Mouse (Mus musculus) kidney, postnatal 25 days (tissue): ENCODE measurements around the gene Cic.

ENCODE experiments used
- DNase-seq, 2 experiments: peaks; one replicate each; pipeline ENCODE4 v3.0.0; 2021; ENCODE audit warnings: mixed read lengths in 2 of 2

Gene Cic

DNA sequence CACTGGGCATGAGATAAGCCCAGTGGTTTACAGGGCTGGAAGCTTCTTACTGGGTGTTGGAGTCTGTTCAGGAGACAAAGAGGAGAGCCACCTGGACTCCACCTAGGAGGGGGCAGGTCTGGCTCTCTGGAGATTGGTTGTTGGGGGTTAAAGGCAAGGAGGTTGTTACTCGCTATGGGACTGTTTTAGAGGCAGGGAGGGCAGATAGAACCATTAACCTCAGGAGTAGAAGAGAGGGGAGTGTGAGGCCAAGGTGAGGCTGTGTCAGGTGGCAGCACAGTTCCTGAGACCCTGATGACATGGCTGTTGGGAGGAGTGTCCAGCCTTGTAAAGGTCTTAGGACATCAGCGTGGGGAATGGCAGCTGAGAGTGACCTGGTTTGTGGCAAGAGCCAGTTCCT lies 16.7 kb downstream of the Cic start:
- no peak for DNase-seq

DNA sequence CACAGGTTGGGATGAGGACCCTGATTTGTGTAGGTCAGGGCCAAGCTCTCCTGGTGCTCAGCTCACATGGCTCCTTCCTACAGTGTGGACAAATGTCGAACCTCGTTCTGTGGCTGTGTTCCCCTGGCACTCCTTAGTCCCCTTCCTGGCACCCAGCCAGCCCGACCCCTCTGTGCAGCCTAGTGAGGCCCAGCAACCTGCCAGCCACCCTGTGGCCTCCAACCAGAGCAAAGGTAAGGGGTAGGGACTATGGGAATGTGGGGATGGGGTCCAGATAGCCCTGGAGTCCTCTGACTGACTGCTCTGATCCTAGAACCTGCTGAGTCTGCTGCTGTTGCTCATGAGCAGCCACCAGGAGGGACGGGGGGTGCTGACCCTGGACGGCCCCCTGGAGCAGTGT lies 17.3 kb downstream of the Cic start:
- DNase-seq: no peak

DNA sequence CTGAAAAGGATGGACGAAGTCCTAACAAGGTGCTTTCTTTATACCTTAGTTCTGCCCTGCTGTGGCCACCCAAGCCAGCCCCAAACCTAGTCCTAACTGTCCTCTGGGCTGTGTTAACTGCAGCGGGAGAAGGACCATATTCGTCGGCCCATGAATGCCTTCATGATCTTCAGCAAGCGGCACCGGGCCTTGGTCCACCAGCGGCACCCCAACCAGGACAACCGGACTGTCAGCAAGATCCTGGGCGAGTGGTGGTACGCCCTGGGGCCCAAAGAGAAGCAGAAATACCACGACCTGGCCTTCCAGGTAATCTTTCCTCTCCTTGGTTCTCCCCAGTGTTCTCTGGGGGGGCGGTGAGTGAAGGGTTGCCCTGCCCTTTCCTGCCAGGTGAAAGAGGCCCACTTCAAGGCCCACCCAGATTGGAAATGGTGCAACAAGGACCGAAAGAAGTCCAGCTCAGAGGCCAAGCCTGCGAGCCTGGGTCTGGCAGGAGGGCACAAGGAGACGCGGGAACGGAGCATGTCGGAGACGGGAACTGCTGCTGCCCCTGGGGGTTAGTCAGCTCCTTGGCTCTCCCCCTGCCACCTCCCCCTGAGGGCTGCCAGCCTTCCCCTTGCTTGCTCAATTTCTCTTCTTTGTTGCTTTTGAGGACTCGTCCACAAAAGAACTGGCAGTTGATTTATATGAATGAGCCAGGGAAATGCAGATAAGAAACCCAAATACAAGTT lies 18.2 kb downstream of the Cic start:
- DNase-seq: no peak

DNA sequence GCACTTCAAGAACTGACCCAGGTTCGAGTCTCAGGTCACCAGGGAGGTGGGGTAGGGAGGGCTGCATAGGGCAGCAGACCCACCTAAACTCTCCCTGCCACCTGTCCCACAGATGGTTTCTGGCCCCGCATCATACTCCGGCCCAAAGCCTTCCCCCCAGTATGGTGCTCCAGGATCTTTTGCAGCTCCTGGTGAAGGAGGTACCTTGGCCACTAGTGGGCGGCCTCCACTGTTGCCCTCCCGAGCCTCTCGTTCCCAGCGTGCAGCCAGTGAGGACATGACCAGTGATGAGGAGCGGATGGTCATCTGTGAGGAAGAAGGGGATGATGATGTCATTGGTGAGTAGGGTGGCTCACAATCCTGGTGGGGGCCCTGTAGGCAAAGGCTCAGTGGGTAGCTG lies 19.5 kb downstream of the Cic start:
- DNase-seq: peak in 1 of 2 experiments; percentile 32

DNA sequence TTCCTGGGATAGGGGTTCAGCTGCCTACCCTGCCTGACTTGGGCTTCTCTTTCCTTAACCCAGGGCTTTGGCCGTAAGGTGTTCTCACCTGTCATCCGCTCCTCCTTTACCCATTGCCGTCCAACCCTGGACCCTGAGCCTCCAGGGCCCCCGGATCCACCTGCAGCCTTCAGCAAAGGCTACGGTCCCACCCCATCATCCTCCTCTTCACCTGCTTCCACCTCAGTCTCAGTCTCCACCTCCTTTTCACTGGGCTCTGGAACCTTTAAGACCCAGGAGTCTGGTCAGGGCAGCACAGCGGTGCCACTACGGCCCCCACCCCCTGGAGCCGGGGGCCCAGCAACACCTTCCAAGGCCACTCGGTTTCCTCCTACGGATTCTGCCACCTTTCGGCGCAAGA lies 20.5 kb downstream of the Cic start:
- DNase-seq: peak in 1 of 2 experiments; percentile 26

DNA sequence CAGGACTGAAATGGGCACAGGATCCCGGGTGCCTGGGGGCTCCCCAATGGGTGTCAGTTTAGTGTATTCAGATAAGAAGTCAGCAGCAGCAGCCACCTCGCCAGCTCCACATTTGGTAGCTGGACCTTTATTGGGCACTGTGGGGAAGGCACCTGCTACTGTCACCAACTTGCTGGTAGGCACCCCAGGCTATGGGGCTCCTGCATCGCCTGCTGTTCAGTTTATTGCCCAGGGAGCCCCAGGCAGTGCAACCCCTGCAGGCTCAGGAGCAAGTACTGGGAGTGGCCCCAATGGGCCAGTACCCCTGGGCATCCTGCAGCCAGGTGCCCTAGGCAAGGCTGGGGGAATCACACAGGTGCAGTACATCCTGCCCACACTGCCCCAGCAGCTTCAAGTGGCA lies 21.2 kb downstream of the Cic start:
- peak in 1 of 2 experiments; percentile 37 for DNase-seq

DNA sequence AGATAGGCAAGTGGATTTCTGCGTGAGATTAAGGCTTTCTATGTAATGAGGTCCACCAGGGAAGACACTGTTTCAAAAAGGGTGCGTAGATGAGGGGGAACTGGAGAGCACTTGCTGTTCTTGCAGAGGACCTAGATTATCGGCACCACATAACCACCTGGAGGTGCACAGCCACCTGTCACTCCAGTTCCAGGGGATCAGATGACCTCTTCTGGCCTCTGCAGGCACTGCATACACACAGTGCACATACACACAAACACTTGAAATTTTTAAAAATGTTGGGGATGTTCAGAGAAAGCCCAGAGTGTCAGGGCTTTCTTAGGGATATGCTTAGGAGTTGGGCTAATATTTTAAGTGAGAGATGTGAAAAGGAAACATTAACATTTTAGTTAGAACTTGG lies 22.4 kb downstream of the Cic start:
- no peak for DNase-seq

DNA sequence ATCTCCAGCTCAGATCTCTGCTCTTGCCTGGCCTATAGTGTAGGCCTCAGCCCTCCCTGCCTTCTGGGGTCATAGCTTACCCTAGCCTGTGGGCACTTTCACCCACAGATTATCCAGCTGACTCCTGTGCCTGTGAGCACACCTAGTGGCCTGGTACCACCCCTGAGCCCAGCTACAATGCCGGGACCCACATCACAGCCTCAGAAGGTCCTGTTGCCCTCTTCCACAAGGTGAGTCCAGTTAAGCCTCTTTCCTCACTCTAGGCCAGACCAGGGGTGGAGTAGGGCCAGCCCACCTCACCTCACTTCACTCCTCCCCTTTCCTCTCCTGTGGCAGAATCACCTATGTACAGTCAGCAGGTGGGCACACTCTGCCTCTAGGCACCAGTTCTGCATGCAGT lies 23.0 kb downstream of the Cic start:
- DNase-seq: no peak

DNA sequence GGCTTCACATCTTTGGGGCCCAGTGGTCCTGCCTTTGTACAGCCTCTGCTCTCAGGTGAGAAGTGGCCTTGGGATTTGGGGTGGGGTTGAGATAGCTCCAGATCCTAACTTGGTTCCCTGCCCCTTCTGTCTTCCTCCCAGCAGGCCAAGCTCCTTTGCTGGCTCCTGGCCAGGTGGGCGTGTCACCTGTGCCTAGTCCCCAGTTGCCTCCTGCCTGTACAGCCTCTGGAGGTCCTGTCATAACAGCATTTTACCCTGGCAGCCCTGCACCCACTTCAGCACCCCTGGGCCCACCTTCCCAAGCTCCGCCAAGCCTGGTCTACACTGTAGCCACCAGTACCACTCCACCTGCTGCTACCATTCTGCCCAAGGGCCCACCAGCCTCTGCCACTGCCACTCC lies 23.4 kb downstream of the Cic start:
- peak; percentile 84 to 86 for DNase-seq

DNA sequence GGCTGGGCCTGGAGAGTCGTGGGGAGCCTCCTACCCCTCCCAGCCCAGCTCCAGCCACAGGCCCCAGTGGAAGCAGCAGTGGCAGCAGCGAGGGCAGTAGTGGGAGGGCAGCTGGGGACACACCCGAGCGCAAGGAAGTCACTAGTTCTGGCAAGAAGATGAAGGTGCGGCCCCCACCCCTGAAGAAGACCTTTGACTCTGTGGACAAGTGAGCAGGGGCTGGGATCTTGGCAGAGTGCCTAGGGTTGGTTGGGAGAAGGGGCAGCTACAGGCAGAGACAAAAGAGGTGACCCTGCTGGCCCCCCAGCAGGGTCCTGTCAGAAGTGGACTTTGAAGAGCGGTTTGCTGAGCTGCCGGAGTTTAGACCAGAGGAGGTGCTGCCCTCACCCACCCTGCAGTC lies 24.6 kb downstream of the Cic start:
- DNase-seq: peak in 1 of 2 experiments; percentile 67

DNA sequence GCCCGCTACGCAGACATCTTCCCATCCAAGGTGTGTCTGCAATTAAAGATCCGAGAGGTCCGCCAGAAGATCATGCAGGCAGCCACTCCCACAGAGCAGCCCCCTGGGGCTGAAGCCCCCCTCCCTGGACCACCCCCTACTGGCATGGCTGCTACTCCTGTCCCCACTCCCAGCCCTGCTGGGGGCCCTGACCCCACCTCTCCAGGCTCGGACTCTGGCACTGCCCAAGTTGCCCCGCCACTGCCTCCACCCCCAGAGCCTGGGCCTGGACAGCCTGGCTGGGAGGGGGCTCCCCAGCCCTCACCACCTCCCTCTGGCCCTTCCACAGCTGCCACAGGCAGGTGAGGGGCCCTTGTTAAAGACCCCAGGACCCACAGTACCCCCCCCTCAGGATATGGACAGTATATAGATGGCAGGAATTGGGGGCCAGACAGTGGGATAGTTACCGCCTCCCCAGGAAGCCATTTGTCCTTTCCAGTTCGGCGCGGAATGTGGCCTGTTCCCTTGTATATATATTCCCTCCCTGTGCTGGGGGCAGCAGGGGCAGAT lies 25.8 kb downstream of the Cic start:
- peak in 1 of 2 experiments; percentile 34 for DNase-seq

DNA sequence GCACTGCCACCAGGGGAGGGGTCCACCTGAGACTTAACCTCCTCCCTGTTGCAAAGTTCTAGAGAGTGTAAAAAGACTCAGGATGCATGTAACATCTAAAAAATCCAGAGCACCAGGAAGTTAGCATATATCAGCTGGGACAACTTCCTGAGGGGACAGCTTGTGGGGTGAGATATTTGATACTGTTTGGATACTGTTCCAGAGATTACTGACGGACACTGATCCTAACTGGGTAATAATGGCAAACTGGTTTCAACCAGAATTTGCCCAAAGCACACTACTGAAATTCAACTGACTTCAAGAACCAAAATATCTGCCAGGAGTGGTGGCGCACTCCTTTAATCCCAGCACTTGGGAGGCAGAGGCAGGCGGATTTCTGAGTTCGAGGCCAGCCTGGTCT lies 27.0 kb downstream of the Cic start:
- no peak for DNase-seq

DNA sequence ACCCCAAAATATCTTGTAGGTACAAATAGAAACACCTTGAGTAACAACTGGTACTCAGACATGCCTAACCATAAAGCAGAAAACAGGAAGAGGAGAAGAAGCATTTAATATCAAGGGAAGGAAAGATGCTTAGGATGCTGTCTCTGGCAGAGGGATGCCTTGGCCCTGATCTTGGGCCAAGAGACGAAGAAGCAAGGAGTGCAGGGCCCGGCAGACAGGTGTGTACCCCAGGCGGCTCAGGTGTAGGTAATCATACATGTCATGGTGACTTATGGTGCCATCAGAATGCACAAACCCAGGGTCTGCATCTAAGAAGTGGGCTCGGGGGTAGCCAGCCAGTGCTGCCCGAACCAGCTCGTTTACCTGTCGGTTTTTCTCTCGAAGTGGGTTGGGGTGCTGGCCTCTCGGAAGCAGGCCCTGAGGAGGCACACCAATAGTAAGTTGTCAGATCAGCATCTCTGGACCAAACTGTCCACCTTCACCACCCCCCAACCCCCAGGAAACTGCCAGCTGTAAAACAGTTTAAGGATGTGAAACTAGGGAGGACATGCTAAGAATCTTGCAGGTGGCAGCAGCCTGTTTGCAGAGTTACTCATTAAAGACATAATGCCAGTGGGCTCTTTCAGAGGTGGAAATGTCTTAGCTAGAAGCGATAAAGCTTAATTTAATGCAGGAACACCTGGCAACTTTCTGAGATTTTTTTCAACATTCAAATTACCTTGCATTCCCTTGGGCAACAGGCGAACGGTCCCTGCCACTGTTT lies 27.6 kb downstream of the Cic start:
- no peak for DNase-seq

DNA sequence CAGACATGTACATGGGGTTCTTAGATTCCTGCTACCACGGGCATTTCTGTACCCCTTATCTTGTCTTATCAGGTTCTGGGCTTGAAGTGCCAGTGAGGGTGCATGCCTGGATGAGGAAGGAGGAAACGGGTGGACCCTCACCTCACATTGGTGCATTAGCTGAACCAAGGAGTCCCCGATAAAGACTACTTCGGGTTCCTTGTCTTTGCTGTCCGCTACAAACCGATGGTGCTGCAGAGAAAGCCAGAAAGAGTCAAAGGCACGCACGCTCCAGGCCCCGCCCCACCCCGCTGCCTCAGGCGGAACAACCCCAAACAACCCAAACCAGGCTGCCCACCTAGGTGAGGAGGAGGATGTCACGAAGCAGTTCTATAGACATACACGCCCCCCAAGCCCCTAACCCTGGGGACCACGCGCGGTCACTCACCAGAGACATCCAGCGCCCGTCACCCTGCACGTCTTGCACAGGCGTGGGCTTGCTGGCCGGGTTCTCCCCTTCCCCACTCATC lies 29.5 kb downstream of the Cic start:
- DNase-seq: peak in 1 of 2 experiments; percentile 37

DNA sequence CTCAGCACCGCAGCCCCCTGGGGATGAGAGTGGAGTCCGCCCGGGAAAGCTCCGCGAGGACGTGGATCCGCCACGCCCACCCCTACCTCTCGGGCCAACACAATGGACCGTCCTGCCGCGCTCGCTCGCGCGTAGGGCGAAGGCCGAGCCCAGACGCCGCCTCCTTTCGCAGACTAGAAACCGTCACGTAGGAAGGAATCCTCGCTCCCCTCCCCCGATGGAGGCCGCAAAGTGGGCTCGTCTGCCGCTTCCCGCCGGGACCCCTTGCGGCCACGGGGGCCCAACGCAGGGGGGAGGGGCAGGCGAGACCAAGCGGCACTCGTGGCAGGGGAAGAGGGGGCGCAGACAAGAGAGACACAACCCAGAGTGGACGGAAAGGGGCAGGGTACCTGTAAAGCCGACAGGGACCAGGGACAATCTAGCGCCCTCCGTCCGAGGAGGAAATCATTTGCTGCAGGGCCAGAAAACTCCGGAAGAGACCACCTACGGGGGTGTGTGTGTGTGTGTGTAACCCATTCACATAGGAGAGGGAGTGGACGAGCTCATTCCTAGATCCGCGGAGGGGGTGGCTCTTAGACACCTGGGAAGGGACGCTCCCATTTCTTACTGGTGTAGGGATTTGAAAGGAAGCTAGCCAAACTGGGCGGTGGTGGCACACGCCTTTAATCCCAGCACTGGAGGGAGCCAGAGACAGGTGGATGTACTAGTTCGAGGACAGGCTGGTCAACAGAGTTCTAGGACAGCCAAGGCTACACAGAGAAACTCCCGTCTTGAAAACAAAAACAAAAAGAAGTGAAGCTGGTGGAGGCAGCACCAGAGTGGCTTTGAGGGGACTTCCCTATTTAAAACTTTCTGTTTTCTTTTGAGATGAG lies 30.2 kb downstream of the Cic start, which contains the start of gene Pafah1b3:
Gene Pafah1b3, minus strand, starts transcription at position 533 of the 872 bp plus-strand sequence.
- DNase-seq: peak; percentile 81 to 92

DNA sequence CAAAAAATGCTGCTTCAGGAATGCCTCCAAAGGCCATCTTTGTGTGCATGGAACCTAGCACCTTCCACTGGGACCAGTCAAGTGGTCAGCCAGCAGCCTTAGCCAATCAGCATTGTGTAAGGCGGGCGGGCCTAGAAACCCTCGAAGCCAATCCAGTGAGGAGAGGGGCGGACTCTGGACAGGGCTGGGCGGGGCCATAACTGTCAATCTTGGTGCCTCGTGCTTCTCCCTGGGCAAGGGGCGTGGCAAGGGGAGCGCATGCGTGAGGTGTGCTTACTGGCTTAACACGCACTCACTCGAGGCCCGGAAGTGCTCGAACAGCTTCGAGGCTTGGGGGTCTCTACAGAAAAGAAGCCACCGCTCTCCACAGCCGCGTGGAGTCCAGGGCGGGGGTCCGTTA lies 33.6 kb downstream of the Cic start, which contains the start of gene Prr19:
Gene Prr19, plus strand, starts transcription at position 349 of the 400 bp plus-strand sequence.
- no peak for DNase-seq

DNA sequence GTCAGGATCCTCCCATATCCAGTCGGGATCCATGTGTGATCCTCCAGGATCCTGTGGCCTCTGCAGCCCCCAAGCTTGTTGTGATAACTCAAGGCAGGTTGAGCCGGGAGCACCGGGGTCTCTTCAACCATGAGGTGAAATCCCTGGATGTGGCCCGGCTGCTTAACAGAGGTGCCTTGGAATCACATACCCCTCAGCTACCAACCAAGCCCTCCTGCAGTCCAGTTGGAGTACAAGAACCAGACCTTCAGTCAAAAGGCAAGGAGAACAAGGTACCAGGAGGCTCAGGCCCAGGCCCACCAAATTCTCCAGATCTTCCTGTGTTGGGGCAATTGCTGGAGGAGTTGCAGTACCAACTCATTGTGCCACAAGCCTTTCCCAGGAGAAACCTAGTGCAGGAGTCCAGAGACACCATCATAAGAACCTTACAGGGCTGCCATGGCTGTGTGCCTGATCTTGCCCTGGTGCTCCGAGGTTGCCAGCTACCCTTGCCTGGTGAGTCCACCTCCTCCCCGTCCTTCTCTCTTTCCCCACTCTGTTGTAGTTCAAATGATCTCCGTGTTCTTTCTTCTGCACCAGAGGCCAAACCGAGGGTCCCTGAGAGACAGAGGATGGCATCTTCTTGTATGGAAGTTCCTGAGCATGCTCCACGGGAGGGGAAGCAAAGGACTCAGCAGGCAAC lies 35.6 kb downstream of the Cic start:
- DNase-seq: no peak

DNA sequence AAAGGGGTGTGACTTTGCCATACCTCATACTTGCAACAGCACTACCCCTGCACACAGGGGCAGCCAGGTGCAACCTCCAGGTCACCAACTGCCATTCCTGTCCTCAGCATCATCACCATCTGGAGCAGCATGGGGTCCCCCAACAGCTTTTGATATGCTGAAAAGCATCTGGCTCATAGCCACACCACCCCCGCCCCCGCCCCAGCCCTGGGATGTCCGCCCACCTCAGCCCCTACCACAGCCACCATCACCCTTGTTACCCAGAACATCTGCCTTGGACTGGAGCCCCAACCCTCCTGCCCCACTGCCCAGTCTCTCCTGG lies 36.1 kb downstream of the Cic start:
- no peak for DNase-seq

DNA sequence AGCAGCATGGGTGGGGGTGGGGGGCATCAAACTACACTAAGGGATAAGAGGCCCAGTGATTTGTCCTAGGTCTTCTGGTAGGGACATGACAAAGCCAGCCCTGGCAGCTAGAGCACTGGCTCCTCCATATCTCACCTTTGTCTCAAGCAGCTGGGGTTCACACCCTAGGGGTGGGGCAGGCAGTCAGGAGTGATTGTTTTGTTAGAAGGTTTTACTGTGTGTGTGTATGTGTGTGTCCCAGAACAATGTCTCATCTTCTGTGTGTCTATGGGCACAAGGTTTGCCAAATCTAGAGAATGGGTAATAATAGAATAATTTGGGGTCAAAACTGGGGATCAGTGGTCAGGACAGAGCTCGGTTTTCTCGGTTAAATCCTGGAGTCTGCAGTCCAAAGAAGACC lies 38.0 kb downstream of the Cic start:
- DNase-seq: no peak

DNA sequence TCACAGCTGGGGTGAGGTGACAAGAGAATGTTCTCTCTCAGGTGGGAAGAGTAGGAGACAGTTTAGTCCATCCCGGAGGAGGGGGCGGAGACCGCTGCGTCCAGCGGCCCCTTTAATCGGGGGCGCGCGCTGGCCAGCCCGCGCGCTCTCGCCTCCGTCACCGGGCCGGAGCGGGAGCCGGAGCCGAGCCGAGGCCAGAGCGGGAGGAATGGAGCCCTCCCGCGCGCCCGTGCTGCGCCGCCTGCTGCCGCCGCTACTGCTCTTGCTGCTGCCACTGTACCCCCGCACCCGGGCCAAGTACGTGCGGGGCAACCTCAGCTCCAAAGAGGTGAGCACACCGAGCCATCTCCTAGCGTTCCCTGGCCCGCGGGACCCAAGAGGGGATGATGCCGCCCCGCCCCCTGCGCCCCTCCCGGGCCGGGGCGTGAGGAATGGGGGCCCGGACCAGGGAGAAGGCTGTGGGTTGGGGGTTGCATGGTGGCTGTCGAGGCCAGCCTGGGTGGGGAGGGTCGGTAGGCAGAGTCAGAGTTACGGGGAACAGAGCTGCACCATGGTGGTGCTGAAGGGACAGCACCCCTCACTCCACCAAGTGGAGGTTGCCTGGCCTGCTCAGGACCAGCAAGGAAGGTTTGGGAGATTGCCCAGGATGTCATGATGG lies 38.6 kb downstream of the Cic start, which contains the start of gene Tmem145:
Gene Tmem145, plus strand, starts transcription at position 151 of the 658 bp plus-strand sequence.
- peak; percentile 48 to 64 for DNase-seq

DNA sequence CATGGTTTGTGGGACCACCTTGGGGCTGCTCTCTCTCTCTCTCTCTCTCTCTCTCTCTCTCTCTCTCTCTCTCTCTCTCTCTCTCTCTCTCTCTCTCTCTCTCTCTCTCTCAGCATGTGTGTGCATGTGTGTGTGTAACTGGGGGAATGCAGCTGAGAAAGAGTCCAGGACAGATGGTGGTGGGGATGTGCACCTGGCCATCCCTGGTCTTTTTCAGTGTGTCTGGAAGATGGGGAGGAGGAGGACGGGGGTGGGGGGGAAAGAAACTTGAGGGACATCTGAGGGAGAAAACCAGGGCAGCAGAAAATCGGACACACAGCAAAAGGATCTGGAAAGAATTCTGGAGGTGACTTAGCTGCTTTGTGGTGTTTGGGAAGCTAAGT lies 39.1 kb downstream of the Cic start:
- no peak for DNase-seq
